Mouse (Mus musculus) limb, embryonic 13.5 days (tissue): ENCODE results near the gene Grik2. TPM values are rescaled to one million over a fixed set of nuclear protein-coding genes. Genes with fewer than 3 reads are reported as not detected.
"Not testable (repeated sequence)": the region's sequence is repeated elsewhere in the genome, so short reads cannot be mapped to it uniquely, and the experiment has no call there.

ENCODE experiments used
- ATAC-seq: fragments of 200-750 bp; cut with Nextera tagmentation; 2 replicates; pipeline ENCODE4 v1.8.0; 2017; ENCODE audit warnings: low read depth, moderate number of reproducible peaks, moderate TSS enrichment; ENCODE audit not compliant: low FRiP score
- H3K27ac ChIP-seq: fragments of 300-500 bp; sonication (generic); 2 replicates; pipeline ENCODE4 v1.5.1; 2015; ENCODE audit warnings: inconsistent platforms, mild to moderate bottlenecking, moderate library complexity
- H3K27me3 ChIP-seq: fragments of 300-500 bp; sonication (generic); 2 replicates; pipeline ENCODE4 v1.6.1; 2015; ENCODE audit warnings: mild to moderate bottlenecking, inconsistent platforms
- H3K36me3 ChIP-seq: fragments of 300-500 bp; sonication (generic); 2 replicates; pipeline ENCODE4 v1.6.1; 2015; ENCODE audit warnings: inconsistent platforms, mild to moderate bottlenecking, moderate library complexity
- H3K4me1 ChIP-seq: fragments of 300-500 bp; sonication (generic); 2 replicates; pipeline ENCODE4 v1.6.1; 2015; ENCODE audit warnings: inconsistent platforms
- H3K4me2 ChIP-seq: fragments of 300-500 bp; sonication (generic); replicated peaks from 2 replicates; pipeline ENCODE4 v1.6.1; 2015; ENCODE audit warnings: inconsistent platforms, mild to moderate bottlenecking, moderate library complexity
- H3K4me3 ChIP-seq: fragments of 300-500 bp; sonication (generic); 2 replicates; pipeline ENCODE4 v1.5.1; 2015; ENCODE audit warnings: moderate library complexity, mild to moderate bottlenecking, inconsistent platforms
- H3K9ac ChIP-seq: fragments of 300-500 bp; sonication (generic); 2 replicates; pipeline ENCODE4 v1.6.1; 2015; ENCODE audit warnings: mild to moderate bottlenecking, inconsistent platforms
- H3K9me3 ChIP-seq: fragments of 300-500 bp; sonication (generic); 2 replicates; pipeline ENCODE4 v1.6.1; 2016; ENCODE audit warnings: inconsistent platforms
- WGBS: fragments of 180-500 bp; shearing (Covaris S2); methylation state at CpG from one replicate; pipeline ENCODE4 v1.1.7; 2015; 5-methylcytosine and 5-hydroxymethylcytosine counted together
- polyA plus RNA-seq: library from polyadenylated mRNA; unstranded; fragments of >200 nt; fragmentation: Nextera tagmentation; extraction: Ambion mirVana; gene quantifications from 2 replicates; pipeline ENCODE4 v1.2.1, GENCODE M21; 2015

Gene Grik2
- polyA plus RNA-seq, 1 experiment from 2014 or later, result 3.1 TPM

GRCm38 (mm10) chr10:49453535-49453934 is 335.0 kb downstream of the Grik2 start:
- no peak overlapping the region for H3K4me3 ChIP-seq
- H3K27me3 ChIP-seq, result no peaks in the 10 kb centered on the region
- ATAC-seq, result no peak
- no peaks in the 10 kb centered on the region for H3K4me1 ChIP-seq
- H3K9ac ChIP-seq, result no peak overlapping the region
- no peak overlapping the region for H3K27ac ChIP-seq
- H3K36me3 ChIP-seq, result no peaks in the 10 kb centered on the region
- H3K9me3 ChIP-seq, result no peaks in the 10 kb centered on the region
- no peak overlapping the region for H3K4me2 ChIP-seq

- H3K4me3 ChIP-seq, result no peak overlapping the region
- no peaks in the 10 kb centered on the region for H3K9me3 ChIP-seq
- H3K27me3 ChIP-seq, result no peaks in the 10 kb centered on the region
- no peaks in the 10 kb centered on the region for H3K4me1 ChIP-seq
- no peak for ATAC-seq
- H3K36me3 ChIP-seq, result no peaks in the 10 kb centered on the region
- H3K4me2 ChIP-seq, result no peak overlapping the region
- H3K27ac ChIP-seq, result no peak overlapping the region
- WGBS, result 80% methylated on average over 1 of the region's 1 CpGs
- H3K9ac ChIP-seq, result no peak overlapping the region
These were observed 347.2 kb downstream of the Grik2 start for GRCm38 (mm10) chr10:49441369-49441768.

GRCm38 (mm10) chr10:49437057-49437456 is 351.5 kb downstream of the Grik2 start:
- Histone ChIP-seq H3K27me3 (no peaks in the 10 kb centered on the region), H3K4me1 (no peaks in the 10 kb centered on the region), H3K9me3 (no peaks in the 10 kb centered on the region), H3K36me3 (no peaks in the 10 kb centered on the region), H3K27ac (no peak overlapping the region), H3K9ac (no peak overlapping the region), H3K4me3 (no peak overlapping the region), H3K4me2 (no peak overlapping the region)
- no peak for ATAC-seq
- 64% methylated on average over 2 of the region's 2 CpGs for WGBS

GRCm38 (mm10) chr10:49436301-49436700 is 352.3 kb downstream of the Grik2 start:
- no peak overlapping the region for H3K9ac ChIP-seq
- no peak for ATAC-seq
- H3K4me1 ChIP-seq, result no peaks in the 10 kb centered on the region
- no peak overlapping the region for H3K4me3 ChIP-seq
- no peak overlapping the region for H3K27ac ChIP-seq
- H3K4me2 ChIP-seq, result no peak overlapping the region
- H3K9me3 ChIP-seq, result no peaks in the 10 kb centered on the region
- no peaks in the 10 kb centered on the region for H3K36me3 ChIP-seq
- WGBS, result 67% methylated on average over 2 of the region's 2 CpGs
- H3K27me3 ChIP-seq, result no peaks in the 10 kb centered on the region

GRCm38 (mm10) chr10:49432825-49433224 is 355.7 kb downstream of the Grik2 start:
- H3K27me3 ChIP-seq, result no peaks in the 10 kb centered on the region
- no peak overlapping the region for H3K4me3 ChIP-seq
- no peak for ATAC-seq
- H3K9me3 ChIP-seq, result no peaks in the 10 kb centered on the region
- no peak overlapping the region for H3K9ac ChIP-seq
- no peaks in the 10 kb centered on the region for H3K36me3 ChIP-seq
- H3K4me1 ChIP-seq, result no peaks in the 10 kb centered on the region
- no peak overlapping the region for H3K27ac ChIP-seq
- no peak overlapping the region for H3K4me2 ChIP-seq
- 83% methylated on average over 2 of the region's 2 CpGs for WGBS

GRCm38 (mm10) chr10:49417206-49417605 is 371.4 kb downstream of the Grik2 start:
- H3K27me3 ChIP-seq, ATAC-seq, H3K4me1 ChIP-seq, H3K9me3 ChIP-seq, H3K9ac ChIP-seq, H3K4me3 ChIP-seq, H3K4me2 ChIP-seq, H3K27ac ChIP-seq, H3K36me3 ChIP-seq: not testable (repeated sequence)
- WGBS, result 96% methylated on average over 1 of the region's 1 CpGs

- H3K9ac ChIP-seq, result no peak overlapping the region
- no peaks in the 10 kb centered on the region for H3K36me3 ChIP-seq
- no peaks in the 10 kb centered on the region for H3K4me1 ChIP-seq
- H3K27me3 ChIP-seq, result no peaks in the 10 kb centered on the region
- no peaks in the 10 kb centered on the region for H3K9me3 ChIP-seq
- H3K4me3 ChIP-seq, result no peak overlapping the region
- no peak for ATAC-seq
- H3K4me2 ChIP-seq, result no peak overlapping the region
- H3K27ac ChIP-seq, result no peak overlapping the region
- WGBS, result 62% methylated on average over 3 of the region's 3 CpGs
These were observed 405.6 kb downstream of the Grik2 start for GRCm38 (mm10) chr10:49382996-49383395.

- no peaks in the 10 kb centered on the region for H3K4me1 ChIP-seq
- no peak overlapping the region for H3K27ac ChIP-seq
- no peak overlapping the region for H3K4me2 ChIP-seq
- no peak overlapping the region for H3K4me3 ChIP-seq
- WGBS, result 55% methylated on average over 2 of the region's 2 CpGs
- H3K9me3 ChIP-seq, result no peaks in the 10 kb centered on the region
- ATAC-seq, result no peak
- no peaks in the 10 kb centered on the region for H3K27me3 ChIP-seq
- no peak overlapping the region for H3K9ac ChIP-seq
- H3K36me3 ChIP-seq, result no peaks in the 10 kb centered on the region
These were observed 406.7 kb downstream of the Grik2 start for GRCm38 (mm10) chr10:49381852-49382251.

GRCm38 (mm10) chr10:49368601-49369000 is 420.0 kb downstream of the Grik2 start:
- WGBS, result 94% methylated on average over 2 of the region's 2 CpGs
- H3K36me3 ChIP-seq, result no peaks in the 10 kb centered on the region
- H3K4me1 ChIP-seq, result no peaks in the 10 kb centered on the region
- H3K27me3 ChIP-seq, result no peaks in the 10 kb centered on the region
- H3K9ac ChIP-seq, result no peak overlapping the region
- no peak overlapping the region for H3K4me2 ChIP-seq
- no peak overlapping the region for H3K27ac ChIP-seq
- H3K9me3 ChIP-seq, result no peaks in the 10 kb centered on the region
- no peak overlapping the region for H3K4me3 ChIP-seq
- ATAC-seq, result no peak

- Histone ChIP-seq H3K27me3 (no peaks in the 10 kb centered on the region), H3K4me2 (no peak overlapping the region), H3K4me1 (no peaks in the 10 kb centered on the region), H3K4me3 (no peak overlapping the region), H3K36me3 (no peaks in the 10 kb centered on the region), H3K9ac (no peak overlapping the region), H3K9me3 (no peaks in the 10 kb centered on the region), H3K27ac (no peak overlapping the region)
- no peak for ATAC-seq
These were observed 423.3 kb downstream of the Grik2 start for GRCm38 (mm10) chr10:49365262-49365661.

- no peaks in the 10 kb centered on the region for H3K9me3 ChIP-seq
- no peaks in the 10 kb centered on the region for H3K36me3 ChIP-seq
- H3K27me3 ChIP-seq, result no peaks in the 10 kb centered on the region
- H3K9ac ChIP-seq, result no peak overlapping the region
- no peak overlapping the region for H3K4me2 ChIP-seq
- no peaks in the 10 kb centered on the region for H3K4me1 ChIP-seq
- no peak overlapping the region for H3K27ac ChIP-seq
- no peak overlapping the region for H3K4me3 ChIP-seq
- no peak for ATAC-seq
These were observed 466.2 kb downstream of the Grik2 start for GRCm38 (mm10) chr10:49322413-49322812.

GRCm38 (mm10) chr10:49319880-49320279 is 468.7 kb downstream of the Grik2 start:
- H3K4me1 ChIP-seq, result no peaks in the 10 kb centered on the region
- no peak overlapping the region for H3K9ac ChIP-seq
- 73% methylated on average over 2 of the region's 2 CpGs for WGBS
- no peak overlapping the region for H3K27ac ChIP-seq
- no peaks in the 10 kb centered on the region for H3K36me3 ChIP-seq
- no peak for ATAC-seq
- H3K4me2 ChIP-seq, result no peak overlapping the region
- H3K4me3 ChIP-seq, result no peak overlapping the region
- no peaks in the 10 kb centered on the region for H3K27me3 ChIP-seq
- no peaks in the 10 kb centered on the region for H3K9me3 ChIP-seq

- no peak overlapping the region for H3K4me2 ChIP-seq
- no peak overlapping the region for H3K27ac ChIP-seq
- no peaks in the 10 kb centered on the region for H3K4me1 ChIP-seq
- H3K9ac ChIP-seq, result no peak overlapping the region
- 20% methylated on average over 2 of the region's 2 CpGs for WGBS
- no peak for ATAC-seq
- no peaks in the 10 kb centered on the region for H3K27me3 ChIP-seq
- H3K9me3 ChIP-seq, result no peaks in the 10 kb centered on the region
- H3K36me3 ChIP-seq, result no peaks in the 10 kb centered on the region
- no peak overlapping the region for H3K4me3 ChIP-seq
These were observed 532.2 kb downstream of the Grik2 start for GRCm38 (mm10) chr10:49256247-49256939.
